Mouse (Mus musculus): Measurements from ENCODE around the gene Lrguk. TPM values are rescaled to one million over a fixed set of nuclear protein-coding genes. Genes with fewer than 3 reads are reported as not detected.

The Lrguk gene
- total and polyA plus RNA-seq, 2 experiments from 2014 or later = 0.19 TPM; not detected in 1

DNA sequence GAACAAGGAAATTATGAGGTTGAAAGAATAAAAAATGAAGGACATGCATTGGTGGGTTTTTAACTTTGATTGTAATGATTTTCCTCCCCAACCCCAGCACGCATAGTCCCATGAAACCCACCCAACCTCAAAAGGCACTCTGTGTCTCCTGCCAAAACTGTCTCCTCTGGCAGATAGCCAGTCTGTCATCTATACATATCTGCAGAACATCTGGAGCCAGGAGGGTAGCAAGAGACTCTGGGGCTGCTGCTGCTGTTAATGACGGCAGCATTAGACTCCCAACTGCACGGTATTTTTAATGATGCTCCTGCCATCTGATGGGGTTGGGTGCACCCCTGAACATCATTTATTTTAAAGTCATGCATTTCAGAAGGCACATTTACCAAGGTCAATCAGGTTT is 59.7 kb downstream of the Lrguk start:
- H3K4me2 ChIP-seq (ENCODE audit: low read depth, low read length) = no peak overlapping the region
- TF ChIP-seq EP300 (IDR thresholded peaks at IDR 0.05; ENCODE audit: low read depth) (no peak), CTCF (IDR thresholded peaks at IDR 0.05; ENCODE audit: low read depth) (no peak)
- no peak overlapping the region for H3K9ac ChIP-seq (replicated peaks; ENCODE audit: low read depth, low read length)
- H3K4me3 ChIP-seq (ENCODE audit: low read depth, low read length) = no peak overlapping the region
- WGBS = 73% methylated on average over 3 of the region's 3 CpGs
- ATAC-seq (ENCODE audit: insufficient read depth, low read depth) = no peak
- H3K36me3 ChIP-seq (replicated peaks; ENCODE audit: control insufficient read depth, insufficient read depth, low read length) = no peaks in the 10 kb centered on the region
- no peaks in the 10 kb centered on the region for H3K4me1 ChIP-seq (ENCODE audit: control insufficient read depth, insufficient read depth)
- no peak overlapping the region for H3K27ac ChIP-seq (ENCODE audit: low read depth)
- H3K9me3 ChIP-seq (replicated peaks; ENCODE audit: control insufficient read depth, low read length) = no peaks in the 10 kb centered on the region
- no peak for DNase-seq (ENCODE audit: low spot score)
- H3K27me3 ChIP-seq (ENCODE audit: control insufficient read depth, insufficient read depth, low read length) = no peaks in the 10 kb centered on the region

DNA sequence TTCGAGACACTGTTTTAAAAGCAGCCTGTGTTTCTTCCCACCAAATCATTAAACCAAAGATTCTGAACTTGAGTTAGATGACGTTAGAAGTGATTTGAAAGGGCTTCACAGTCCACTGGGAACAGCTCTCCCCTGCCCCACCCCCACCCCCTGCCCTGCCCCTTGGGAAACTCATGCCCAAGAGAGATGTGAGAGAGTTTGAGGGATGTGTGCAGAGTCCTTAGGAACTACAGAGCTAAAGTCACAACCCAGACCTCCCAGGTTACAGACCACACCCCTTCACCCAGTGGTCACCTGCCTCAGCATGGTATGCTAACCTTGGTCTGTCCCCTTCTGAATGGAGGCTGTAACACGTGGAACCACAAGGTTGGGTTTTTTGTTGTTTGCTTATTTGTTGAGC is 62.3 kb downstream of the Lrguk start:
- no peak for ATAC-seq (ENCODE audit: insufficient read depth, low read depth)

DNA sequence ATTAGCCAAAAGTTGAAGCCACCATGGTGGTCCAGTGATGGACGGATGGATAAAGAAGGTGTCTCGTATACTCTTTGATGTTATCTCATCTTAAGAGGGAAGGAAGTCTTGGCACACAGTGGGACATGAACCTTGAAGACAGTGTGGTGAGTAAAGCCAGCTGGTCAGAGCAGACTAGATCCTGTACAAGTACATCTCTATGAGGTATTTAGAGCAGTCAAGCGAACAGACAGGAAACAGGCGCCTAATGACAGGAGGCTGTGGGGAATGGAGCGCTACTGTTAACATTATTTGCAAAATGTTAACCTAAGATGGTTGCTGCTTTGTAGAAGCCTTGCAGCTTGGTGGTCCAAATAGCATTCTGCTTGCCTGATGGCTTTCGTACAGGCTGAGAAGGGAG is 67.0 kb downstream of the Lrguk start:
- H3K4me2 ChIP-seq (ENCODE audit: low read depth, low read length) = no peak overlapping the region
- no peak for ATAC-seq (ENCODE audit: insufficient read depth, low read depth)
- no peaks in the 10 kb centered on the region for H3K27me3 ChIP-seq (ENCODE audit: control insufficient read depth, insufficient read depth, low read length)
- no peak overlapping the region for H3K27ac ChIP-seq (ENCODE audit: low read depth)
- WGBS = 68% methylated on average over 6 of the region's 6 CpGs
- no peak overlapping the region for H3K9ac ChIP-seq (replicated peaks; ENCODE audit: low read depth, low read length)
- no peak for TF ChIP-seq CTCF (IDR thresholded peaks at IDR 0.05; ENCODE audit: low read depth)
- no peak for TF ChIP-seq EP300 (IDR thresholded peaks at IDR 0.05; ENCODE audit: low read depth)
- H3K4me1 ChIP-seq (ENCODE audit: control insufficient read depth, insufficient read depth) = no peaks in the 10 kb centered on the region
- H3K4me3 ChIP-seq (ENCODE audit: low read depth, low read length) = no peak overlapping the region
- H3K9me3 ChIP-seq (replicated peaks; ENCODE audit: control insufficient read depth, low read length) = no peaks in the 10 kb centered on the region
- no peaks in the 10 kb centered on the region for H3K36me3 ChIP-seq (replicated peaks; ENCODE audit: control insufficient read depth, insufficient read depth, low read length)
- no peak for DNase-seq (ENCODE audit: low spot score)

More for the DNA sequence above, 62.3 kb downstream of the Lrguk start:
- no peak overlapping the region for H3K27ac ChIP-seq (ENCODE audit: low read depth)
- H3K9me3 ChIP-seq (replicated peaks; ENCODE audit: control insufficient read depth, low read length) = no peaks in the 10 kb centered on the region
- H3K4me3 ChIP-seq (ENCODE audit: low read depth, low read length) = no peak overlapping the region
- H3K4me2 ChIP-seq (ENCODE audit: low read depth, low read length) = no peak overlapping the region
- H3K9ac ChIP-seq (replicated peaks; ENCODE audit: low read depth, low read length) = no peak overlapping the region
- no peak for TF ChIP-seq EP300 (IDR thresholded peaks at IDR 0.05; ENCODE audit: low read depth)
- no peak for TF ChIP-seq CTCF (IDR thresholded peaks at IDR 0.05; ENCODE audit: low read depth)
- no peaks in the 10 kb centered on the region for H3K27me3 ChIP-seq (ENCODE audit: control insufficient read depth, insufficient read depth, low read length)
- no peak for DNase-seq (ENCODE audit: low spot score)
- H3K36me3 ChIP-seq (replicated peaks; ENCODE audit: control insufficient read depth, insufficient read depth, low read length) = no peaks in the 10 kb centered on the region
- 78% methylated on average over 3 of the region's 3 CpGs for WGBS
- H3K4me1 ChIP-seq (ENCODE audit: control insufficient read depth, insufficient read depth) = no peaks in the 10 kb centered on the region

- no peak overlapping the region for H3K4me2 ChIP-seq (ENCODE audit: low read depth, low read length)
- TF ChIP-seq CTCF (IDR thresholded peaks at IDR 0.05; ENCODE audit: low read depth) = no peak
- no peak for TF ChIP-seq EP300 (IDR thresholded peaks at IDR 0.05; ENCODE audit: low read depth)
- no peak overlapping the region for H3K27ac ChIP-seq (ENCODE audit: low read depth)
- H3K4me1 ChIP-seq (ENCODE audit: control insufficient read depth, insufficient read depth) = no peaks in the 10 kb centered on the region
- H3K27me3 ChIP-seq (ENCODE audit: control insufficient read depth, insufficient read depth, low read length) = no peaks in the 10 kb centered on the region
- no peak overlapping the region for H3K4me3 ChIP-seq (ENCODE audit: low read depth, low read length)
- ATAC-seq (ENCODE audit: insufficient read depth, low read depth) (no peak), DNase-seq (ENCODE audit: low spot score) (no peak)
- H3K36me3 ChIP-seq (replicated peaks; ENCODE audit: control insufficient read depth, insufficient read depth, low read length) = no peaks in the 10 kb centered on the region
- H3K9me3 ChIP-seq (replicated peaks; ENCODE audit: control insufficient read depth, low read length) = no peaks in the 10 kb centered on the region
- 83% methylated on average over 4 of the region's 4 CpGs for WGBS
- H3K9ac ChIP-seq (replicated peaks; ENCODE audit: low read depth, low read length) = no peak overlapping the region
Observed at GRCm38 (mm10) chr6:34096905-34097304, 67.7 kb downstream of the Lrguk start.

GRCm38 (mm10) chr6:34099725-34100124 is 70.5 kb downstream of the Lrguk start:
- no peak overlapping the region for H3K9ac ChIP-seq (replicated peaks; ENCODE audit: low read depth, low read length)
- H3K9me3 ChIP-seq (replicated peaks; ENCODE audit: control insufficient read depth, low read length) = no peaks in the 10 kb centered on the region
- H3K4me1 ChIP-seq (ENCODE audit: control insufficient read depth, insufficient read depth) = no peaks in the 10 kb centered on the region
- no peaks in the 10 kb centered on the region for H3K36me3 ChIP-seq (replicated peaks; ENCODE audit: control insufficient read depth, insufficient read depth, low read length)
- DNase-seq (ENCODE audit: low spot score) (no peak), ATAC-seq (ENCODE audit: insufficient read depth, low read depth) (no peak)
- TF ChIP-seq CTCF (IDR thresholded peaks at IDR 0.05; ENCODE audit: low read depth) = no peak
- TF ChIP-seq EP300 (IDR thresholded peaks at IDR 0.05; ENCODE audit: low read depth) = no peak
- no peak overlapping the region for H3K4me2 ChIP-seq (ENCODE audit: low read depth, low read length)
- H3K27me3 ChIP-seq (ENCODE audit: control insufficient read depth, insufficient read depth, low read length) = no peaks in the 10 kb centered on the region
- WGBS = 90% methylated on average over 6 of the region's 6 CpGs
- no peak overlapping the region for H3K27ac ChIP-seq (ENCODE audit: low read depth)
- no peak overlapping the region for H3K4me3 ChIP-seq (ENCODE audit: low read depth, low read length)
